Mouse (Mus musculus) midbrain, embryonic 15.5 days (tissue): ENCODE data around the gene Bid. TPM values are rescaled to one million over a fixed set of nuclear protein-coding genes. Genes with fewer than 3 reads are reported as not detected.
A peak's percentile ranks its signal among the peaks of the same experiment; 100 is the strongest.
"Not testable (repeated sequence)": the region's sequence is repeated elsewhere in the genome, so short reads cannot be mapped to it uniquely, and the experiment has no call there.

Experiments
- ATAC-seq: fragments of 200-750 bp; cut with Nextera tagmentation; replicated peaks from 2 replicates; pipeline ENCODE4 v1.8.0; 2017; ENCODE audit warnings: moderate TSS enrichment
- H3K27ac ChIP-seq: fragments of 300-500 bp; sonication (generic); 2 replicates; pipeline ENCODE4 v1.5.1; 2015; ENCODE audit warnings: mild to moderate bottlenecking, inconsistent platforms
- H3K27me3 ChIP-seq: fragments of 300-500 bp; sonication (generic); replicated peaks from 2 replicates; pipeline ENCODE4 v1.6.1; 2015; ENCODE audit warnings: inconsistent platforms
- H3K36me3 ChIP-seq: fragments of 300-500 bp; sonication (generic); replicated peaks from 2 replicates; pipeline ENCODE4 v1.6.1; 2015; ENCODE audit warnings: inconsistent platforms
- H3K4me1 ChIP-seq: fragments of 300-500 bp; sonication (generic); 2 replicates; pipeline ENCODE4 v1.6.1; 2015; ENCODE audit warnings: inconsistent platforms
- H3K4me2 ChIP-seq: fragments of 300-500 bp; sonication (generic); 2 replicates; pipeline ENCODE4 v1.6.1; 2015; ENCODE audit warnings: inconsistent platforms, mild to moderate bottlenecking, moderate library complexity
- H3K4me3 ChIP-seq: fragments of 300-500 bp; sonication (generic); 2 replicates; pipeline ENCODE4 v1.5.1; 2015; ENCODE audit warnings: mild to moderate bottlenecking, inconsistent platforms
- H3K9ac ChIP-seq: fragments of 300-500 bp; sonication (generic); 2 replicates; pipeline ENCODE4 v1.6.1; 2015; ENCODE audit warnings: mild to moderate bottlenecking, inconsistent platforms
- H3K9me3 ChIP-seq: fragments of 300-500 bp; sonication (generic); 2 replicates; pipeline ENCODE4 v1.6.1; 2016; ENCODE audit warnings: inconsistent platforms
- WGBS: fragments of 180-500 bp; shearing (Covaris S2); methylation state at CpG from one replicate; pipeline ENCODE4 v1.1.7; 2015; ENCODE audit warnings: mixed read lengths; 5-methylcytosine and 5-hydroxymethylcytosine counted together
- polyA plus RNA-seq: library from polyadenylated mRNA; unstranded; fragments of >200 nt; fragmentation: Nextera tagmentation; extraction: Ambion mirVana; gene quantifications from 2 replicates; pipeline ENCODE4 v1.2.1, GENCODE M21; 2015

The Bid gene
- polyA plus RNA-seq, 1 experiment from 2014 or later = 48.4 TPM

- no peak for ATAC-seq
- WGBS = 89% methylated on average over 2 of the region's 2 CpGs
- Histone ChIP-seq H3K27me3 (no peaks in the 10 kb centered on the region), H3K4me2 (no peak overlapping the region), H3K27ac (no peak overlapping the region), H3K9ac (no peak overlapping the region), H3K4me1 (peaks cover 11% of the 10 kb centered on the region; the same call in 1 of the 2 replicates), H3K9me3 (no peaks in the 10 kb centered on the region), H3K4me3 (no peak overlapping the region), H3K36me3 (no peaks in the 10 kb centered on the region)
Observed at GRCm38 (mm10) chr6:120912931-120913330, 3.7 kb downstream of the Bid start.

- no peak for ATAC-seq
- Histone ChIP-seq H3K9me3 (no peaks in the 10 kb centered on the region), H3K4me1 (peaks cover 11% of the 10 kb centered on the region; the same call in 1 of the 2 replicates), H3K4me2 (no peak overlapping the region), H3K4me3 (no peak overlapping the region), H3K27me3 (no peaks in the 10 kb centered on the region), H3K36me3 (no peaks in the 10 kb centered on the region), H3K9ac (no peak overlapping the region), H3K27ac (no peak overlapping the region)
- WGBS = 83% methylated on average over 13 of the region's 13 CpGs
Observed at GRCm38 (mm10) chr6:120911213-120912007, 5.2 kb downstream of the Bid start.

DNA sequence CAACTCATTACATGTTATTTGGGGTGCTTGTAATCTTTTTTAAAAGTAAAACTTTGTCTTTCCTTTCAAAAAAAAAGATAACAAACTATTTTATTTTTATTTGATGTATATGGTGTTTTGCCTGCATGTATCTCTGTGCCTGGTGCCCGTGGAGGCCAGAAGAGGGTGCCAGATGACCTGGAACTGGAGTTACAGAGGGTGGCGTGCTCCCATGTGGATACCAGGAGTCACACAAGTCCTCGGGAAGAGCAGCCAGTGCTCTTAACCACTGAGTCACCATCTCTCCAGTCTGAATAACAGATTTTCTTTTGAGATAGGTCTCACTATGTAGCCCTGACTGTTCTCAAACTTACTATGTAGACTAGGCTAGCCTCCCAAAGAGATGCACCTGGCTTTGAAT is 7.2 kb downstream of the Bid start:
- 87% methylated on average over 3 of the region's 3 CpGs for WGBS

DNA sequence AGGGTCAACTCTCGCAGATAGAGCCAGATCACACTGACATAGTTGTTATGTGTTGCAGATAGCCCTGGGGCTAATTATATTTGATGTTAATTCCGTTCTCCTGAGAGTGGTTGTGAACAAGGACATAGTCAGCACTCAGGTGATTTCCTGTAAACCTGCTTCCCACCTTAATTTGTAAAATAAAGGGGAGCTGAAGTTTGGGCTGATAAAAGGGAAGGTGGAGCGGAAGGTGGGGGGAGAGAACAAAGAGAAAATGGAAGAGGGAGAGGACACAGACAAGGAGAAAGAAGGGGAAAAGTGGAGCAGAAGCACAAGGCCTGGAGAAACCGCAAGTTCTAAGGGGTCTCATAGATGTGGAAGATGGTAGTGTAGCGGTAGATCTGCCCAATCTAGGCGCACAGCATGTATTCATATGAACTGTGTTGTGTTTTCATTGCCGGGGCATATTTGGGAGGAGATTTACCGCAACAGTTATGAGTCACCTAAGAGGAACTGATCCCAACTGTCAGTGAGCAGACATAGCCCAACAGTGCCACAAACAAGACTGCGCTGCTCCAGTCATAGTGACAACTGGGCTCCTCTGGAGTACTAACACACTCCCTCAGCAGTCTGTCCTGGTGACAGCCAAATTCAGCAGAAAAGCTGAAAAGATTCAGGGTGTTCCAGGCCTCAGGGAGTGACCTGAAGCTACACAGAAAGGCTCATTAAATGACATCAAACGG is 8.6 kb downstream of the Bid start:
- H3K36me3 ChIP-seq, H3K9me3 ChIP-seq, H3K27ac ChIP-seq, H3K9ac ChIP-seq, H3K4me3 ChIP-seq, ATAC-seq, H3K4me1 ChIP-seq, H3K4me2 ChIP-seq, H3K27me3 ChIP-seq: not testable (repeated sequence)
- 89% methylated on average over 10 of the region's 10 CpGs for WGBS

More for the DNA sequence above, 7.2 kb downstream of the Bid start:
- ATAC-seq = no peak
- Histone ChIP-seq H3K4me3 (no peak overlapping the region), H3K4me1 (no peaks in the 10 kb centered on the region), H3K9ac (no peak overlapping the region), H3K9me3 (no peaks in the 10 kb centered on the region), H3K36me3 (no peaks in the 10 kb centered on the region), H3K27ac (no peak overlapping the region), H3K4me2 (no peak overlapping the region), H3K27me3 (no peaks in the 10 kb centered on the region)

- Histone ChIP-seq H3K36me3 (no peaks in the 10 kb centered on the region), H3K4me1 (no peaks in the 10 kb centered on the region), H3K4me3 (no peak overlapping the region), H3K4me2 (no peak overlapping the region), H3K27me3 (no peaks in the 10 kb centered on the region), H3K27ac (no peak overlapping the region), H3K9me3 (no peaks in the 10 kb centered on the region), H3K9ac (no peak overlapping the region)
- ATAC-seq = no peak
- WGBS = 91% methylated on average over 6 of the region's 6 CpGs
Observed at GRCm38 (mm10) chr6:120906521-120906920, 10.1 kb downstream of the Bid start.

DNA sequence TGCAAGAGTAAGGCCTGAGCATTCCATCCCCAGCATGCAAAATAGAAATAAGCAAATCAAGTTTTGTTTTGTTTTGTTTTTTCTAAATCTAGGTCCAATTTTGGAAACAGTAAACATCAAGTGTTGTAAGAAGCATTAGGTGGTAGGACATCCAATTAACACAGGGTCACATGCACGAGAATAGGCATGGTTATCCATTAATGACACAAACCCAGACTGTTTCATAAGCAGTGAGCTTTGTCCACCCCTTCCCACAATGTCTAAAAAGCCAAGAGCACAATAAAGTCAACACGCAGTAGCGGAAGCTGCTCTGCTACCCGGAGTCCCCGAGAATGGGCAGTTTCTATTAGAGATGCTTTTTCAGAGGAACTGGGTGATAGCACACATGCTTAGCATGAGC is 11.5 kb downstream of the Bid start:
- H3K9me3 ChIP-seq = no peaks in the 10 kb centered on the region
- no peaks in the 10 kb centered on the region for H3K27me3 ChIP-seq
- H3K4me2 ChIP-seq = no peak overlapping the region
- H3K36me3 ChIP-seq = no peaks in the 10 kb centered on the region
- H3K4me1 ChIP-seq = no peaks in the 10 kb centered on the region
- no peak for ATAC-seq
- no peak overlapping the region for H3K9ac ChIP-seq
- WGBS = 82% methylated on average over 5 of the region's 5 CpGs
- no peak overlapping the region for H3K27ac ChIP-seq
- H3K4me3 ChIP-seq = no peak overlapping the region

DNA sequence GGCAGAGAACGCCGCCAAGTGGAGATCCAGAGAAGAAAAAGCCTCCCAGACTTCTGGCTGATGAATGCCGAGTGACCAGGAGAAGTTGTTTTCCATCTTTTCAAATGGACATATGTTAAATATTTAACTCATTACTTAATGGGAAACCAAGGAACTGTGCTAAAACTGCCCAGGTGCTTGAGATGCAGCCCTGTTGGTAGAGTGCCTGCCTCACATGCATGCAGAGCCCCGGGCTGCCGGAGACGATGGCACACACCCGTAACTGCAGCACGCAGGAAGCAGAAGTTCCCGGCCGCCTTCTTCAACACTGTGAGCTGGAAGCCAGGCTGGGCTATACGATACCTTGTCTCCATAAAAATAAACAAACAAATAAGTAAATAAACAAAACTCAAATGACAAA is 12.7 kb downstream of the Bid start:
- WGBS = 94% methylated on average over 11 of the region's 11 CpGs
- no peak for ATAC-seq
- no peak overlapping the region for H3K27ac ChIP-seq
- H3K9me3 ChIP-seq = no peaks in the 10 kb centered on the region
- H3K4me2 ChIP-seq = no peak overlapping the region
- H3K27me3 ChIP-seq = no peaks in the 10 kb centered on the region
- H3K36me3 ChIP-seq = no peaks in the 10 kb centered on the region
- no peak overlapping the region for H3K4me3 ChIP-seq
- H3K9ac ChIP-seq = no peak overlapping the region
- H3K4me1 ChIP-seq = no peaks in the 10 kb centered on the region

DNA sequence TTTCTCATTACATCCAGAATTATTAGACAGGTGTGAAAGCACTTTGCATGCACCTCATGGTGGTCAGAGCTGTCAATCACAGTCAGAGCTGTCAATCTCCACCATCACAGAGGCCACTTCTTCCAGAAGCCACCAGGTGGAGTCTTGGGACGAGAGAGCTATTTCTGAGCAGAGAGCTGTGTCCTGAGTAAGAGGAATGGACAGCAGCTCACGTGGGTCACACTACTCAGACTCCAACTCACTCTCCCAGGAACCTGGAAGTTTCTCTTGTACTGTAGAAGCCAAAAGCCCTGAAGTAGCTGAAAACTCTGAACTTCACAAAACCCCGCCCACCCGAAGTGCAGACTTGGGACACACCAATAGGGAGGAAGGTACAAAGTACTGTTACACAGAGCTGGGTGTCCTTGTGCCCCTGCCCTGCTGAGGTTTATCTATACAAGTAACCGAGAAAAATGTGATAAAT is 13.2 kb downstream of the Bid start:
- Histone ChIP-seq H3K4me1 (no peaks in the 10 kb centered on the region), H3K9ac (no peak overlapping the region), H3K4me2 (no peak overlapping the region), H3K4me3 (no peak overlapping the region), H3K9me3 (no peaks in the 10 kb centered on the region), H3K36me3 (no peaks in the 10 kb centered on the region), H3K27ac (no peak overlapping the region), H3K27me3 (no peaks in the 10 kb centered on the region)
- 56% methylated on average over 5 of the region's 5 CpGs for WGBS
- ATAC-seq = no peak

- H3K27me3 ChIP-seq = no peaks in the 10 kb centered on the region
Observed at GRCm38 (mm10) chr6:120901776-120902645, 14.6 kb downstream of the Bid start.

DNA sequence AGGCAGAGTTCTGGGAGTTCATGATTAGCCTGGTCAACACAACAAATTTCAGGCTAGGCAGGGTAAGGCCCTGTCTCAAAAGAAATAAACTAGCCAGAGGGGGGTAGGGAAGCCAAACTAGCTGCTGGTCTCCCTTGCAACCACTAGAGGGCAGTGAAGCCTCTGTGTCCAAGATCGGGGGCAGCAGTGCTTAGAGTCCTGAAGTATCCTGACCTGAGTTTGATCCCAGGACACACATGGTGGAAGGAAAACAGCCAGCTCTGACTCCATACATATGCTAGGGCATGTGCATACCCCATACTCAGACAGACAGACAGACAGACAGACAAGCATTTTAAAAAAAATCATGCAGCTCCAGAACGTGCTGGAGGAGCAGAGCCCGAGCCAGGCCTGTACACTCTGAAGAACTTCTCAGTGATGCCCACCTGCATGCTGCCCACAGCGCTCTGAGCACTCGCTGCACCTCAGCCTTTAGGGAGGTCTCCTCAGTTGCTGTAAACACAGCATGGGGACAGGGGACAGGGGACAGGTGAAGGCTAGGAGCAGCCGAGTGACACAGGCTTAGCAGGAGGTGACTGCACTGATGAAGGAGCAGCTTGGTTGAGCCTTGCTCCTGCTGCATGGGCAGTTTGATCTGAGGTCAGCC is 18.3 kb downstream of the Bid start:
- Histone ChIP-seq H3K9me3 (no peaks in the 10 kb centered on the region), H3K27ac (no peak overlapping the region), H3K27me3 (no peaks in the 10 kb centered on the region), H3K4me3 (no peak overlapping the region), H3K4me1 (no peaks in the 10 kb centered on the region), H3K36me3 (peaks cover 14% of the 10 kb centered on the region; the same call in 1 of the 2 replicates), H3K9ac (no peak overlapping the region), H3K4me2 (no peak overlapping the region)
- 69% methylated on average over 6 of the region's 6 CpGs for WGBS
- ATAC-seq = peak; percentile 57

More at GRCm38 (mm10) chr6:120901776-120902645, 14.6 kb downstream of the Bid start:
- H3K4me3 ChIP-seq = no peak overlapping the region
- WGBS = 87% methylated on average over 14 of the region's 14 CpGs
- ATAC-seq = no peak
- no peaks in the 10 kb centered on the region for H3K4me1 ChIP-seq
- H3K9me3 ChIP-seq = no peaks in the 10 kb centered on the region
- H3K27ac ChIP-seq = no peak overlapping the region
- H3K4me2 ChIP-seq = no peak overlapping the region
- no peaks in the 10 kb centered on the region for H3K36me3 ChIP-seq
- H3K9ac ChIP-seq = no peak overlapping the region

- H3K4me1 ChIP-seq = no peaks in the 10 kb centered on the region
- ATAC-seq = no peak
Observed at GRCm38 (mm10) chr6:120894524-120894923, 22.1 kb downstream of the Bid start.

More at GRCm38 (mm10) chr6:120894524-120894923, 22.1 kb downstream of the Bid start:
- 94% methylated on average over 9 of the region's 9 CpGs for WGBS
- Histone ChIP-seq H3K4me2 (no peak overlapping the region), H3K4me3 (no peak overlapping the region), H3K36me3 (peaks cover 26% of the 10 kb centered on the region), H3K27me3 (no peaks in the 10 kb centered on the region), H3K9me3 (no peaks in the 10 kb centered on the region), H3K9ac (no peak overlapping the region), H3K27ac (no peak overlapping the region)
